Mouse (Mus musculus) CH12.LX (cell line): Measurements from ENCODE around the gene Mipep. TPM values are rescaled to one million over a fixed set of nuclear protein-coding genes. Genes with fewer than 3 reads are reported as not detected.

Experiments used
- DNase-seq: peaks from one replicate; pipeline ENCODE4 v3.0.0-alpha.2; 2013; ENCODE audit errors: extremely low read depth
- H3K27ac ChIP-seq: 2 replicates; pipeline ENCODE4 v1.5.1; 2012; ENCODE audit warnings: low read depth, mild to moderate bottlenecking, control low read depth, moderate library complexity; ENCODE audit not compliant: insufficient read depth
- H3K27me3 ChIP-seq: replicated peaks from 2 replicates; pipeline ENCODE3; 2012; ENCODE audit warnings: inconsistent platforms
- H3K36me3 ChIP-seq, 2 experiments: replicated peaks in 1 of 2; 2 replicates each; pipeline versions ENCODE3 to v1.6.1; 2012; ENCODE audit warnings: inconsistent platforms in 1 of 2, low read length in 1 of 2, mild to moderate bottlenecking in 1 of 2, mixed read lengths in 1 of 2, moderate library complexity in 1 of 2; ENCODE audit not compliant: control insufficient read depth in 1 of 2, insufficient read depth in 1 of 2
- H3K4me1 ChIP-seq, 2 experiments: 2 replicates each; pipeline ENCODE4 v1.6.1; 2012; ENCODE audit warnings: inconsistent platforms in 1 of 2, moderate library complexity in 1 of 2; ENCODE audit not compliant: insufficient read depth in 2 of 2, control insufficient read depth in 1 of 2
- H3K4me2 ChIP-seq: 2 replicates; pipeline ENCODE4 v1.6.1; 2012; ENCODE audit warnings: low read depth, mild to moderate bottlenecking, control low read depth; ENCODE audit not compliant: poor library complexity, insufficient read depth, severe bottlenecking
- H3K4me3 ChIP-seq, 3 experiments: fragments of 150-350 bp in 1 of 3; sonication (generic) in 1 of 3; replicated peaks in 1 of 3; 2 replicates each; pipeline versions ENCODE3 to v1.5.1; 2011 to 2012; ENCODE audit warnings: low read depth in 2 of 3, low read length in 2 of 3, mild to moderate bottlenecking in 2 of 3, moderate library complexity in 2 of 3, control low read depth in 1 of 3, improper control_type of control experiment in 1 of 3, inconsistent platforms in 1 of 3, mixed read lengths in 1 of 3; ENCODE audit not compliant: poor library complexity in 1 of 3
- H3K79me2 ChIP-seq: replicated peaks from 2 replicates; pipeline ENCODE4 v1.6.1; 2012; ENCODE audit warnings: mild to moderate bottlenecking, moderate library complexity; ENCODE audit not compliant: control insufficient read depth, poor library complexity, insufficient read depth, severe bottlenecking; ENCODE audit errors: extremely low read depth
- H3K9ac ChIP-seq: 2 replicates; pipeline ENCODE4 v1.6.1; 2012; ENCODE audit warnings: low read depth, mild to moderate bottlenecking, control low read depth, moderate library complexity; ENCODE audit not compliant: insufficient read depth
- H3K9me3 ChIP-seq: replicated peaks from 2 replicates; pipeline ENCODE3; 2012; ENCODE audit warnings: low read length, inconsistent platforms, mixed read lengths
- BHLHE40 ChIP-seq: IDR thresholded peaks from 2 replicates; pipeline ENCODE4 v1.6.1; 2011; ENCODE audit warnings: mild to moderate bottlenecking, low read depth, low read length, improper control_type of control experiment
- CTCF ChIP-seq, 2 experiments: IDR thresholded peaks in 1 of 2; conservative IDR thresholded peaks in 1 of 2; 2 replicates each; pipeline ENCODE4 v1.5.1; 2011 to 2012; ENCODE audit warnings: low read depth in 2 of 2, low read length in 2 of 2, improper control_type of control experiment in 1 of 2, inconsistent platforms in 1 of 2, mild to moderate bottlenecking in 1 of 2, moderate library complexity in 1 of 2
- GABPA ChIP-seq: IDR thresholded peaks from 2 replicates; pipeline ENCODE4 v1.6.1; 2012; ENCODE audit warnings: low read depth, low read length, improper control_type of control experiment, inconsistent platforms; ENCODE audit not compliant: insufficient replicate concordance
- MAX ChIP-seq: IDR thresholded peaks from 2 replicates; pipeline ENCODE4 v1.6.1; 2011; ENCODE audit warnings: low read length, improper control_type of control experiment
- MAZ ChIP-seq: IDR thresholded peaks from 2 replicates; pipeline ENCODE4 v1.6.1; 2012; ENCODE audit warnings: low read depth, mild to moderate bottlenecking, inconsistent platforms, low read length, improper control_type of control experiment, moderate library complexity
- MXI1 ChIP-seq: IDR thresholded peaks from 2 replicates; pipeline ENCODE4 v1.6.1; 2011; ENCODE audit warnings: mild to moderate bottlenecking, low read depth, low read length, improper control_type of control experiment
- MYC ChIP-seq: IDR thresholded peaks from 2 replicates; pipeline ENCODE4 v1.6.1; 2011; ENCODE audit warnings: low read depth, mild to moderate bottlenecking, improper control_type of control experiment, low read length
- NRF1 ChIP-seq: IDR thresholded peaks from 2 replicates; pipeline ENCODE4 v1.6.1; 2014; ENCODE audit warnings: low read depth, mild to moderate bottlenecking, inconsistent platforms, low read length, improper control_type of control experiment, moderate library complexity
- SIN3A ChIP-seq: IDR thresholded peaks from 2 replicates; pipeline ENCODE4 v1.6.1; 2012; ENCODE audit warnings: low read length, improper control_type of control experiment, inconsistent platforms
- TBP ChIP-seq: conservative IDR thresholded peaks from 2 replicates; pipeline ENCODE4 v1.6.1; 2011; ENCODE audit warnings: low read depth, low read length, improper control_type of control experiment
- USF2 ChIP-seq: conservative IDR thresholded peaks from 2 replicates; pipeline ENCODE4 v1.6.1; 2011; ENCODE audit warnings: low read depth, low read length, improper control_type of control experiment
- ZMIZ1 ChIP-seq: IDR thresholded peaks from 2 replicates; pipeline ENCODE4 v1.6.1; 2012; ENCODE audit warnings: low read depth, mild to moderate bottlenecking, inconsistent platforms, low read length, improper control_type of control experiment
- dilution Hi-C: fragments of 300-500 bp; cut with MboI; formaldehyde crosslinking; loops from 2 replicates; pipeline ENCODE4 v1.14.3; 2020; ENCODE audit warnings: low sequenced_read_pairs; ENCODE audit not compliant: extremely low pct_unique_long_range_greater_than_20kb, extremely low pct_ligation_motif_present
- in situ Hi-C: fragments of 300-500 bp; cut with MboI; formaldehyde crosslinking; loops from 3 replicates; pipeline ENCODE4 v1.14.3; 2019; ENCODE audit warnings: low sequenced_read_pairs, low pct_ligation_motif_present, low pct_unique_long_range_greater_than_20kb, mixed read lengths
- polyA plus RNA-seq: library from polyadenylated mRNA; unstranded; fragments of >175 nt; gene quantifications from 2 replicates; pipeline ENCODE4 v1.2.1, GENCODE M21; 2012; ENCODE audit warnings: low read depth; ENCODE audit not compliant: insufficient read length
- total RNA-seq, 2 experiments: library from RNA; depleted of rRNA; stranded (reverse); fragments of 300-350 nt in 1 of 2; fragments of >200 nt in 1 of 2; gene quantifications; 2 replicates each; pipeline ENCODE4 v1.2.3; 2012 to 2014

Gene Mipep
- total and polyA plus RNA-seq, 3 experiments: 33.1 to 37.2 (median 36.6) TPM

GRCm38 (mm10) chr14:60784427-60785315 is at the start of gene Mipep (continued):
- 0 out of 2 replicates have a peak, but pooled peaks have one; percentile 63 for TF ChIP-seq TBP

DNA sequence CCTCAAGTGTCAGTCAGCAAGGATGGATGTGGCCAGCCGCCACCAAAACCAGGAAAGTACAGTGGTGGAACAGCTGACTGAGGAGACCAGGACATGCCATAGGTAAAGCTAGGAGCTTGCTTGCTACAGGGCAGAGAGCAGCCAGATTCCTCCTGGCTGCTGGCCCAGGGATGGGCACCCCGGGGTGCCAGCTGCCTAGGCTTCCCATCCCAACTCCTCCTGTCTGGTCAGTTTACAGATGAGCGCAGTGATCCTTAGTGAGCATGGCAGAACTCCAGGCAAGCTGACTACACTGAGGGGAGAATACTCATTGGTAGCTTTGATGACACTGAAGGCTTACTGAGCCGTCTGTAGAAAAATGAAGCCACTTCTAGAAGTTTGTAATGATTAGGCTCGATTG is 49.2 kb upstream of the Mipep start:
- Histone ChIP-seq H3K4me1 (peaks cover 24 to 79% of the 10 kb centered on the region in 2 experiments), H3K27ac (peak overlapping the region; percentile 99), H3K27me3 (no peaks in the 10 kb centered on the region), H3K36me3 (no peaks in the 10 kb centered on the region), H3K9ac (peak overlapping the region; percentile 17), H3K79me2 (peaks cover 24% of the 10 kb centered on the region), H3K4me2 (peak overlapping the region; percentile 48), H3K4me3 (peak overlapping the region; percentile 1 to 35 (median 10))
- no peak for DNase-seq
- dilution Hi-C loops (no loop called here), in situ Hi-C loops (loop anchor here (25.0 kb wide), 1 partner anchor 473 kb away; the partner anchor contains the start of genes Gm49336, Mtmr6 and Nupl1)
- TF ChIP-seq USF2 (no peak), GABPA (no peak), CTCF (conservative IDR thresholded peaks at IDR 0.05 in 1 of 2, IDR thresholded peaks at IDR 0.05 in 1 of 2; ENCODE audit: low read depth in 2 of 2, low read length in 2 of 2) (no peak)
- TF ChIP-seq, all 38 proteins: peak for 0
- H3K9me3 ChIP-seq: no peaks in the 10 kb centered on the region

GRCm38 (mm10) chr14:60735848-60736547 is 48.4 kb upstream of the Mipep start:
- H3K4me2 ChIP-seq: peak overlapping the region; percentile 48
- H3K9me3 ChIP-seq: no peaks in the 10 kb centered on the region
- H3K79me2 ChIP-seq: peaks cover 24% of the 10 kb centered on the region
- DNase-seq: peak; percentile 38
- peaks cover 30 to 81% of the 10 kb centered on the region in 2 experiments for H3K4me1 ChIP-seq
- H3K27ac ChIP-seq: peak overlapping the region; percentile 99
- TF ChIP-seq MAZ (0 out of 2 replicates have a peak, but pooled peaks have one; percentile 15), BHLHE40 (peak; percentile 25; the same call in 1 of the 2 replicates), MAX (peak; percentile 91), NRF1 (no peak), MYC (peak; percentile 89), MXI1 (no peak; the same call in 1 of the 2 replicates), ZMIZ1 (no peak), SIN3A (peak; percentile 28; the same call in 1 of the 2 replicates)
- TF ChIP-seq, all 38 proteins: peak for 5
- H3K36me3 ChIP-seq: peaks cover 0 to 3% of the 10 kb centered on the region in 2 experiments
- H3K9ac ChIP-seq: peak overlapping the region; percentile 17
- H3K27me3 ChIP-seq: no peaks in the 10 kb centered on the region
- in situ Hi-C loops: loop anchor here (25.0 kb wide), 1 partner anchor 474 kb away; the partner anchor contains the start of genes Gm49336, Mtmr6 and Nupl1
- dilution Hi-C loops: no loop called here
- H3K4me3 ChIP-seq: peak overlapping the region; percentile 12 to 26 (median 12)
